9 mouse cellular contexts compared by ENCODE assay signal in genomic region chr10:80227877-80228775, GRCm38 (mm10). TPM values are rescaled to one million over a fixed set of nuclear protein-coding genes. Genes with fewer than 3 reads are reported as not detected.
DNase-seq lines count a peak whose midpoint lies in the region; ATAC-seq and TF ChIP-seq lines count a peak whose summit lies in the region.
"Had no signal": no experiment of that assay in that cellular context is flagged by ENCODE, and none has a peak within 500 bp of the region (broad histone marks: within the 10 kb centered on the region; RNA-seq: fewer than 3 reads in every experiment).

No protein-coding gene starts in this region.

- DNase-seq in right cerebral cortex, postnatal 10 days (ENCODE audit: low spot score in 2 of 2): peak; percentile 56
- DNase-seq in right cerebral cortex, postnatal 14 days: no peak
- DNase-seq in yolk sac, embryonic 10.5 days (ENCODE audit: low spot score): no peak
- no peak for DNase-seq in adrenal gland, postnatal 4 days (ENCODE audit: low spot score in 2 of 2)
- no peak for DNase-seq in embryo, embryonic 9.5 days (ENCODE audit: extremely low spot score)

- peak overlapping the region; percentile 98 for H3K9ac ChIP-seq in kidney, embryonic 15.5 days
- H3K9ac ChIP-seq in midbrain, embryonic 12.5 days (replicated peaks): peak overlapping the region; percentile 97

- no peaks in the 10 kb centered on the region for H3K9me3 ChIP-seq in kidney, embryonic 15.5 days (replicated peaks)
- no peaks in the 10 kb centered on the region for H3K9me3 ChIP-seq in midbrain, embryonic 12.5 days

- TF ChIP-seq CTCF in embryonic fibroblast, embryonic 13.5 days (IDR thresholded peaks at IDR 0.05; ENCODE audit: borderline replicate concordance, insufficient read depth, low read length): no peak

- H3K4me3 ChIP-seq in embryonic fibroblast, embryonic 13.5 days (ENCODE audit: insufficient read depth, low read length): peak overlapping the region; percentile 68
- H3K4me3 ChIP-seq in kidney, embryonic 15.5 days (replicated peaks): peak overlapping the region; percentile 89
- H3K4me3 ChIP-seq in midbrain, embryonic 12.5 days: peak overlapping the region; percentile 89

- no peaks in the 10 kb centered on the region for H3K27me3 ChIP-seq in kidney, embryonic 15.5 days
- no peaks in the 10 kb centered on the region for H3K27me3 ChIP-seq in midbrain, embryonic 12.5 days

- WGBS in kidney, embryonic 15.5 days: 43% methylated on average over 15 of the region's 15 CpGs
- WGBS in midbrain, embryonic 12.5 days: 44% methylated on average over 15 of the region's 15 CpGs

- no peak for ATAC-seq in kidney, embryonic 15.5 days (replicated peaks; ENCODE audit: low FRiP score)
- no peak for ATAC-seq in midbrain, embryonic 12.5 days (ENCODE audit: low FRiP score, low read depth)

- H3K27ac ChIP-seq in embryonic fibroblast, embryonic 13.5 days (ENCODE audit: insufficient read depth, low read length): no peak overlapping the region
- H3K27ac ChIP-seq in kidney, embryonic 15.5 days: peak overlapping the region; percentile 95
- H3K27ac ChIP-seq in midbrain, embryonic 12.5 days (replicated peaks): peak overlapping the region; percentile 97

- TF ChIP-seq POLR2A in embryonic fibroblast, embryonic 13.5 days (IDR thresholded peaks at IDR 0.05; ENCODE audit: low read depth, low read length): no peak

- H3K4me1 ChIP-seq in embryonic fibroblast, embryonic 13.5 days (ENCODE audit: control insufficient read depth, insufficient read depth, low read length): peaks cover 5% of the 10 kb centered on the region
- peaks cover 53% of the 10 kb centered on the region for H3K4me1 ChIP-seq in kidney, embryonic 15.5 days
- peaks cover 56% of the 10 kb centered on the region for H3K4me1 ChIP-seq in midbrain, embryonic 12.5 days

- peaks cover 50% of the 10 kb centered on the region for H3K36me3 ChIP-seq in kidney, embryonic 15.5 days
- H3K36me3 ChIP-seq in midbrain, embryonic 12.5 days: peaks cover 24% of the 10 kb centered on the region

- peak overlapping the region; percentile 90 for H3K4me2 ChIP-seq in kidney, embryonic 15.5 days
- peak overlapping the region; percentile 82 for H3K4me2 ChIP-seq in midbrain, embryonic 12.5 days (replicated peaks)

RNA-seq across cellular contexts. Expression of gene Mum1, which starts 1.9 kb away (rescaled TPM):
- 24.0 and 29.1 TPM in 2 replicates for polyA plus RNA-seq in embryonic fibroblast, embryonic 13.5 days (2011; ENCODE audit: insufficient read length, low read depth, missing spikeins)
- 74.8 and 75.5 TPM in 2 replicates for polyA plus RNA-seq in kidney, embryonic 15.5 days (2015; fragmentation: Nextera tagmentation; extraction: Ambion mirVana)
- 151 and 195 TPM in 2 replicates for polyA plus RNA-seq in midbrain, embryonic 12.5 days (2016; fragmentation: Nextera tagmentation; extraction: Ambion mirVana)
- total RNA-seq in adrenal gland, postnatal 4 days (2021): 10 to 100 TPM; 48.9 to 50.4 TPM

RNA-seq across cellular contexts. Expression of gene Ndufs7, which starts 20.8 kb away (rescaled TPM):
- 65.5 and 65.7 TPM in 2 replicates for polyA plus RNA-seq in embryonic fibroblast, embryonic 13.5 days (2011; ENCODE audit: insufficient read length, low read depth, missing spikeins)
- 376 and 387 TPM in 2 replicates for polyA plus RNA-seq in kidney, embryonic 15.5 days (2015; fragmentation: Nextera tagmentation; extraction: Ambion mirVana)
- 205 and 213 TPM in 2 replicates for polyA plus RNA-seq in midbrain, embryonic 12.5 days (2016; fragmentation: Nextera tagmentation; extraction: Ambion mirVana)
- 100 to 1,000 TPM; 208 to 225 TPM for total RNA-seq in adrenal gland, postnatal 4 days (2021)

RNA-seq across cellular contexts. Expression of gene Gamt, which starts 32.7 kb away (rescaled TPM):
- polyA plus RNA-seq in embryonic fibroblast, embryonic 13.5 days (2011; ENCODE audit: insufficient read length, low read depth, missing spikeins): 19.9 and 21.9 TPM in 2 replicates
- 34.2 and 37.0 TPM in 2 replicates for polyA plus RNA-seq in kidney, embryonic 15.5 days (2015; fragmentation: Nextera tagmentation; extraction: Ambion mirVana)
- polyA plus RNA-seq in midbrain, embryonic 12.5 days (2016; fragmentation: Nextera tagmentation; extraction: Ambion mirVana): 28.1 and 29.5 TPM in 2 replicates
- total RNA-seq in adrenal gland, postnatal 4 days (2021): 100 to 1,000 TPM; 181 to 214 TPM

RNA-seq across cellular contexts. Expression of gene Dazap1, which starts 33.2 kb away (rescaled TPM):
- polyA plus RNA-seq in embryonic fibroblast, embryonic 13.5 days (2011; ENCODE audit: insufficient read length, low read depth, missing spikeins): 117 and 142 TPM in 2 replicates
- polyA plus RNA-seq in kidney, embryonic 15.5 days (2015; fragmentation: Nextera tagmentation; extraction: Ambion mirVana): 56.3 and 58.5 TPM in 2 replicates
- 61.2 and 71.3 TPM in 2 replicates for polyA plus RNA-seq in midbrain, embryonic 12.5 days (2016; fragmentation: Nextera tagmentation; extraction: Ambion mirVana)
- total RNA-seq in adrenal gland, postnatal 4 days (2021): 100 to 1,000 TPM; 180 to 181 TPM

RNA-seq across cellular contexts. Expression of gene Efna2, which starts 48.8 kb away (rescaled TPM):
- polyA plus RNA-seq in embryonic fibroblast, embryonic 13.5 days (2011; ENCODE audit: insufficient read length, low read depth, missing spikeins): 5.2 and 8.3 TPM in 2 replicates
- 15.4 and 17.0 TPM in 2 replicates for polyA plus RNA-seq in kidney, embryonic 15.5 days (2015; fragmentation: Nextera tagmentation; extraction: Ambion mirVana)
- polyA plus RNA-seq in midbrain, embryonic 12.5 days (2016; fragmentation: Nextera tagmentation; extraction: Ambion mirVana): 114 and 127 TPM in 2 replicates
- 1 to 10 TPM; 6.5 to 7.5 TPM for total RNA-seq in adrenal gland, postnatal 4 days (2021)
- total RNA-seq: neutrophil, adult 5-6 weeks had no signal

Comparison
In these comparisons a context has a peak if more than half of its experiments do, and no peak if none do; other contexts are left out.
1. DNase-seq: peak in right cerebral cortex, postnatal 10 days (2 of 2); none in right cerebral cortex, postnatal 14 days (single experiment), yolk sac, embryonic 10.5 days (single experiment), adrenal gland, postnatal 4 days (0 of 2) and embryo, embryonic 9.5 days (single experiment).
2. Peak in every context shown above with its lines, with median percentiles within 50 percentile points of each other: H3K4me3 ChIP-seq.